Mouse (Mus musculus) G1E (cell line): ENCODE data around the gene Onecut3.

ENCODE experiments used
- CTCF ChIP-seq: IDR thresholded peaks from 2 replicates; pipeline ENCODE4 v1.5.1; 2012; ENCODE audit warnings: low read depth, low read length, inconsistent platforms, mixed read lengths
- GATA1 ChIP-seq: IDR thresholded peaks from 2 replicates; pipeline ENCODE4 v1.6.1; 2012; ENCODE audit warnings: borderline replicate concordance, low read length, inconsistent platforms, mixed read lengths
- GATA2 ChIP-seq: IDR thresholded peaks from 2 replicates; pipeline ENCODE4 v1.6.1; 2012; ENCODE audit warnings: low read depth, low read length, inconsistent platforms, borderline replicate concordance
- POLR2AphosphoS5 ChIP-seq: IDR thresholded peaks from 2 replicates; pipeline ENCODE4 v1.6.1; 2012; ENCODE audit warnings: low read depth, low read length, inconsistent platforms; ENCODE audit not compliant: insufficient replicate concordance
- TAL1 ChIP-seq: conservative IDR thresholded peaks from 2 replicates; pipeline ENCODE4 v1.6.1; 2012; ENCODE audit warnings: low read depth, low read length, inconsistent platforms, mixed read lengths

- TF ChIP-seq CTCF (no peak), GATA1 (no peak), TAL1 (no peak), POLR2AphosphoS5 (no peak), GATA2 (no peak)
These were observed 13.6 kb upstream of the Onecut3 start for GRCm38 (mm10) chr10:80481002-80481401.
